Mouse (Mus musculus) adrenal gland (tissue): ENCODE measurements at regions not wholly inside any gene's neighbourhood (a gene's known extent, or its start where the extent isn't known, plus 50 kb on each side); places are given as distances from the start of the nearest gene placed in this dataset.

ENCODE experiments used
- intact Hi-C: fragments of 180-260 bp; cut with DNase I; formaldehyde crosslinking; loops from one replicate; pipeline ENCODE4 v1.15.1; 2025

GRCm38 (mm10) chrX:167152611-167153010, 56.5 kb downstream of the Tmsb4x start:
- intact Hi-C loops, result no loop called here

- intact Hi-C loops, result no loop called here
Observed at GRCm38 (mm10) chrX:167151341-167151740, 57.8 kb downstream of the Tmsb4x start.

- intact Hi-C loops, result no loop called here
Observed at GRCm38 (mm10) chrX:167149400-167149799, 59.7 kb downstream of the Tmsb4x start.

- intact Hi-C loops, result no loop called here
Observed at GRCm38 (mm10) chrX:167146513-167147360, 62.4 kb downstream of the Tmsb4x start.

- intact Hi-C loops, result no loop called here
Observed at GRCm38 (mm10) chrX:167145508-167146182, 63.5 kb downstream of the Tmsb4x start.

GRCm38 (mm10) chrX:167139110-167139509, 70.0 kb downstream of the Tmsb4x start:
- intact Hi-C loops, result no loop called here

GRCm38 (mm10) chrX:167134250-167134649, 74.9 kb downstream of the Tmsb4x start:
- intact Hi-C loops, result no loop called here

- intact Hi-C loops, result no loop called here
Observed at GRCm38 (mm10) chrX:167132989-167133395, 76.1 kb downstream of the Tmsb4x start.

- intact Hi-C loops, result no loop called here
Observed at GRCm38 (mm10) chrX:167131317-167131716, 77.8 kb downstream of the Tmsb4x start.

GRCm38 (mm10) chrX:167130601-167131000, 78.5 kb downstream of the Tmsb4x start:
- intact Hi-C loops, result no loop called here

GRCm38 (mm10) chrX:167119288-167119687, 89.8 kb downstream of the Tmsb4x start:
- intact Hi-C loops, result no loop called here

GRCm38 (mm10) chrX:167115096-167115495, 94.0 kb downstream of the Tmsb4x start:
- intact Hi-C loops, result no loop called here

- intact Hi-C loops, result no loop called here
Observed at GRCm38 (mm10) chrX:167111059-167111871, 97.8 kb downstream of the Tmsb4x start.

- intact Hi-C loops, result no loop called here
Observed at GRCm38 (mm10) chrX:167108356-167108755, 100.8 kb downstream of the Tmsb4x start.

GRCm38 (mm10) chrX:167107469-167107868, 101.6 kb downstream of the Tmsb4x start:
- intact Hi-C loops, result no loop called here

- intact Hi-C loops, result no loop called here
Observed at GRCm38 (mm10) chrX:167105931-167106417, 103.1 kb downstream of the Tmsb4x start.

- intact Hi-C loops, result no loop called here
Observed at GRCm38 (mm10) chrX:167105354-167105753, 103.8 kb downstream of the Tmsb4x start.

GRCm38 (mm10) chrX:167104247-167104621, 104.9 kb downstream of the Tmsb4x start:
- intact Hi-C loops, result no loop called here

GRCm38 (mm10) chrX:167103501-167104246, 105.4 kb downstream of the Tmsb4x start:
- intact Hi-C loops, result no loop called here

- intact Hi-C loops, result no loop called here
Observed at GRCm38 (mm10) chrX:167101929-167102328, 107.2 kb downstream of the Tmsb4x start.

- intact Hi-C loops, result no loop called here
Observed at GRCm38 (mm10) chrX:167099411-167099810, 109.7 kb downstream of the Tmsb4x start.
